Mouse (Mus musculus) megakaryocyte, embryonic 14.5 days (primary cell): ENCODE results near the gene Prdm2.

Source experiments
- FLI1 ChIP-seq: IDR thresholded peaks from 2 replicates; pipeline ENCODE4 v1.6.1; 2012; ENCODE audit warnings: low read length, inconsistent platforms, mixed read lengths
- GATA1 ChIP-seq: IDR thresholded peaks from 3 replicates; pipeline ENCODE4 v1.6.1; 2012; ENCODE audit warnings: mixed read lengths, low read length, inconsistent platforms, borderline replicate concordance

DNA sequence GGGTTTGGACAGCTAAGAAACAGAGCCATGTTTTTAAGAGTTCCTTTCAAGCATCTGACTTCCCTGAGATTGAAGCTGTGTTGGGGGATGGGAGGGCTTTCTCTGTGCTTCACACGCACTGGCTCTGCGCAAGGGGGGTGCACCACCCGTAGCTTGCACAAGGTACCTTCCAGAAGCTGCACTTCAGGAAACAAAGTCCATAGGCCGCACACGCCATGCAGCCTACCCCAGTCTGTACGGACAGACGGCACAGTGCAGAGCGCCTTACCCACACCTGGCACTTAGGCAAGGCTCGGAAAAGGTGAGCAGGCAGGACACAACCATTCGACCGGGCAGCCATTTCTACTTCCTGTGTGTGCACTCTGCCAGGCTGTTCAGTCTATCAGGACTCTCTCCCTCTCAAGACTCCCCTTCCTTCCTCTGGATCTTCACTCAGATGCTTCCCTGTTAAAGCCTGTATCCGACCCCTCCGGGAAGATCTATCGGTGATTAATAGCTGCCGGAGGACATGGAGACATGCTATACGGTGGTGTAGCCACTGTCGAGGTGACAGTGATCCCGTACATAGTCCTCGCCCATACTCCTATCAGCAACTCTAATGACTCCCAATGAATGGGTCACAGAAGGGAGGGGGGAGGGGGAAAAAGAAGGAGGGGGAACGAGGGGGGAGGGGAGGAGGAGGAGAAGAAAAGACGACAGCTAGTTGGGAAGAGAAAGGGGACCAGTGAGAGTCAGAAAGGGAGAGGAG, 98.4 kb downstream of the Prdm2 start:
- TF ChIP-seq GATA1 = no peak
- TF ChIP-seq FLI1 = no peak
